Mouse (Mus musculus) left cerebral cortex, adult 2 months (tissue): Measurements from ENCODE around the gene Inpp5d. TPM values are rescaled to one million over a fixed set of nuclear protein-coding genes. Genes with fewer than 3 reads are reported as not detected.

Source experiments
- DNase-seq, 2 experiments: peaks; one replicate each; pipeline ENCODE4 v3.0.0; 2021 to 2022; ENCODE audit warnings: low spot score in 2 of 2, mixed read lengths in 1 of 2; ENCODE audit errors: extremely low spot score in 1 of 2
- H3K27ac ChIP-seq: fragments of 200-600 bp; 2 replicates; pipeline ENCODE4 v1.8.1; 2022
- H3K4me3 ChIP-seq: fragments of 200-600 bp; 2 replicates; pipeline ENCODE4 v1.8.1; 2022
- CTCF ChIP-seq: fragments of 200-600 bp; IDR thresholded peaks from 2 replicates; pipeline ENCODE4 v1.8.1; 2022; ENCODE audit warnings: antibody characterized with exemption, mild to moderate bottlenecking, moderate library complexity
- intact Hi-C: fragments of 180-260 bp; cut with DNase I; formaldehyde crosslinking; loops from one replicate; pipeline ENCODE4 v1.15.1; 2025
- total RNA-seq, 2 experiments: library from RNA; stranded (reverse); gene quantifications; 2 replicates each; pipeline ENCODE4 v1.2.3; 2021

The Inpp5d gene
- total RNA-seq, 2 experiments from 2014 or later: 16.7 to 20.1 TPM

DNA sequence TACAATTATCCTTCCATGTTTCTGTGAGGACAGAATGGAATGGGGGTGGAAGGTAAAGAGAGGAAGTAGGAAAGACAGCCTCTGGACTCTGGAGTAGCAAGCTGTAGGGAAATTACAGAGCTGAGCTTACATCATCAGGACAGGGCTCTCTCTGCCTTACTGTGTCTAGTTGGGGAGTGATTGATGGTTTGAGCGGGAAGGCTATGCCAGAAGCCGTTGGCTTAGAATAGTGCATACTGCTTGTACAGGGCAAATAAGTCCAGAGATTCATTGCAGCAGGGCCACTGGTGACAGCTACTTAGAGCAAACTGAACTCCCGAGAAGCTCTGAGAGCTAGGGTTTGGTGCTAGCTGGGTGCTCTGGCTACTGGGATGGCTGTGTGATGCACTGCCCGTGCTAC is 66.2 kb downstream of the Inpp5d start:
- H3K27ac ChIP-seq: peak overlapping the region; percentile 84
- intact Hi-C loops: no loop called here
- DNase-seq: no peak
- H3K4me3 ChIP-seq: no peak overlapping the region
- no peak for TF ChIP-seq CTCF

DNA sequence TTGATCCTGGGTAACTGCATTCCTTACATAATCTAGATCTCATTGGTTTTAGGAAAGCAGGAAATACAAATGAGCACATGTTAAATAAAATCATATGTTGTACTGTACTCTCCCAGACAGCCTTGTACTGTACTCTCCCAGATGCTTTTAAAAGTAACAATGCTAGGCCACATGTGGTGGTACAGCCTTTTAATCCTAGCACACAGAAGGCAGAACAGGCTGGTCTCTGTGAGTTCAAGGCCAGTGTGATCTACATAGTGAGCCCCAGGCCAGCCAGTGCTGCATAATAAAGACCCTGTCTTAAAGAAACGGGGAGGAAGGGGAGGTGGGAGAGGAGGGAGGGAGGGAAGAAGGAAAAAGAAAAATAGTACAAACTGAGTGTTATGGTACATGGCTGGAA is 66.9 kb downstream of the Inpp5d start:
- H3K27ac ChIP-seq: peak overlapping the region; percentile 84
- no peak overlapping the region for H3K4me3 ChIP-seq
- no peak for DNase-seq
- TF ChIP-seq CTCF: no peak
- intact Hi-C loops: no loop called here

DNA sequence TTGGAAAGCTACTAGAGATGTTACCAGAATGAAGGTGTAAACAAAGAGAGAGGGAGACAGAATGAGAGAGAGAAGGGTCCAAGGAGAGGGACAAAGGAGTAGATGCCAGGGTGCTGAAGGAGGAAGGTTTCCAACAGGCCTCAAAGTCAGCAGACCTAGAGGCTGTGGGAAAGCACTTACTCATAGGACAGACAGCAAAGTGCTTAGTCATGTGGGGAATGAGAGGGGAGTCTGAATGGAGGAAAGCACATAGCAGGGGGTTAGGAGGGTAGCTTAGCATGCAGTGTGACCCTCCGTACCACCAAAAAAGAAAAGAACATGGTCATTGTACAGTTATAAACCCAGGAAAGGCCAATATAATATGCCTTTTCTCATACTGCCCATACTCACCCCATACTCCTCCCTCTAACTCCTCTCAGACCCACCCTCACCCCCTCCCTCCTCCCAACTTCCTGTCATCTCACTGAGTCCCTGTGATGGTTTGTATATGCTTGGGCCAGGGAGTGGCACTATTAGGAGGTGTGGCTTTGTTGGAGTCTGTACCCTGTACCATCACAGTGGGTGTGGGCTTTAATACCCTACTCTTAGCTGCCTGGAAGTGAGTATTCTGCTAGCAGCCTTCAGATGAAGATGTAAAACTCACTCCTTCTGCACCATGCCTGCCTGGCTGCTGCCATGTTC is 69.7 kb downstream of the Inpp5d start:
- intact Hi-C loops: no loop called here
- no peak overlapping the region for H3K4me3 ChIP-seq
- TF ChIP-seq CTCF: no peak
- H3K27ac ChIP-seq: no peak overlapping the region
- no peak for DNase-seq

DNA sequence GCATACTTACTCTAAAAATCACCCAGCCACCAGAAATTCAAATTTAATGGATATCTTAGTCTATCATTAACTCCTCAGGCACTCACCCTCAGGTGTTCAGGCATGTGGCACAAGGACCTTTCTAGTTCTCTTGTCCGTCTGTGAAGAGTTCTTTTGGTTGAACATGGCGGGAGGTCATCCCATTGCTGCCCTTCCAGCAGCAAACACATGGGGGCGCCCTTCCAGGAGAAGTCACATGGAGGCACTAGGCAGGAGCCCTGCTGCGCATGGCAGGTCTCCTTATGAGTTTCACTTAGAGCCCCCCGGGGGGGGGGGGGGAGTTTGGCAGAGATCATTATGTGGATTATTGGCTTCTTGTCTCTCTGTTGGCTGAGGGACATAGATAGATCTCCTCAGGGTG is 76.2 kb downstream of the Inpp5d start:
- no peak for DNase-seq
- no peak overlapping the region for H3K4me3 ChIP-seq
- TF ChIP-seq CTCF: peak; percentile 41
- H3K27ac ChIP-seq: no peak overlapping the region
- intact Hi-C loops: no loop called here

DNA sequence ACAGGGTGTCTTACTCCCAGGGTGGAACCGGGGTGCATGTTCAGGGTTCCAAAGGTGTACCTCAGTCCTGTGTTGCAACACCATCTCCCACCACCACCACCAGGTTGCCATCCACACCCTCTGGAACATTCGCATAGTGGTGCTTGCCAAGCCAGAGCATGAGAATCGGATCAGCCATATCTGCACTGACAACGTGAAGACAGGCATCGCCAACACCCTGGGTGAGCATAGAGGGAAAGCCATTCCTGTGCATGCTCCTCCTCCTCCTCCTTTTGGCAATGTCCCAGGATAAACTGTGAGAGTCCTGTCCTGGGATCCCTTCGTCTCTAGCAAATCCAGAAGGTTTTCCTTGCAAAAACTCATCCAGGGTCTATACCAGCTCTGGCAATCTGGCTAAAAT is 77.9 kb downstream of the Inpp5d start:
- no peak for DNase-seq
- no peak for TF ChIP-seq CTCF
- H3K4me3 ChIP-seq: no peak overlapping the region
- H3K27ac ChIP-seq: no peak overlapping the region
- intact Hi-C loops: no loop called here

GRCm38 (mm10) chr1:87699890-87700448 is 79.9 kb downstream of the Inpp5d start:
- H3K4me3 ChIP-seq: no peak overlapping the region
- intact Hi-C loops: no loop called here
- no peak for DNase-seq
- no peak for TF ChIP-seq CTCF
- H3K27ac ChIP-seq: peak overlapping the region; percentile 58

- no peak overlapping the region for H3K4me3 ChIP-seq
- intact Hi-C loops: no loop called here
- DNase-seq: no peak
- peak overlapping the region; percentile 36; the same call in 1 of the 2 replicates for H3K27ac ChIP-seq
- TF ChIP-seq CTCF: no peak
Observed at GRCm38 (mm10) chr1:87704230-87704629, 84.1 kb downstream of the Inpp5d start.

GRCm38 (mm10) chr1:87706361-87706760 is 86.2 kb downstream of the Inpp5d start:
- intact Hi-C loops: no loop called here
- peak overlapping the region; percentile 24; the same call in 1 of the 2 replicates for H3K27ac ChIP-seq
- no peak overlapping the region for H3K4me3 ChIP-seq
- DNase-seq: no peak
- TF ChIP-seq CTCF: no peak

DNA sequence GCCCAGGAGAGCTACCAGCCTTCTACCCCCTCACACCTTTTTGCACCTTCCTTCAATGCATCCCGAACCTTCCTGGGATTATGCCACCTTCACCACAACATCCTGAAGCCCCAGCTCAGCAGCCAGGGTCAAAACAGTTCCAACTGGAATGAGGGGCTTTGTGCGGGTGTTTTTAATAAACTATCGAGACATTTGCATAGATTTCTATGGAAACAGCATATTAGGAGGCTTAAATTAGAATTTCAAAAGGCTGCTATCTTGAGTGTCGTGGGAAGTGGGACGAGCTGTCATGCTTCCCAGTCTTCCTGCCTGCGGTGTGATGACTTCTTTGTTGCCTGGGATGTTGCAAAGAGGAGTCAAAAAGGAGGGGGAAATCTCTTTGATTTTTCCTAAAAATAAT is 88.9 kb downstream of the Inpp5d start:
- peak overlapping the region; percentile 91 for H3K27ac ChIP-seq
- H3K4me3 ChIP-seq: no peak overlapping the region
- TF ChIP-seq CTCF: no peak
- peak in 1 of 2 experiments; percentile 62 for DNase-seq
- intact Hi-C loops: loop anchor here (2.0 kb wide), 2 partner anchors 24 to 28 kb away; no protein-coding TSS in a partner anchor

DNA sequence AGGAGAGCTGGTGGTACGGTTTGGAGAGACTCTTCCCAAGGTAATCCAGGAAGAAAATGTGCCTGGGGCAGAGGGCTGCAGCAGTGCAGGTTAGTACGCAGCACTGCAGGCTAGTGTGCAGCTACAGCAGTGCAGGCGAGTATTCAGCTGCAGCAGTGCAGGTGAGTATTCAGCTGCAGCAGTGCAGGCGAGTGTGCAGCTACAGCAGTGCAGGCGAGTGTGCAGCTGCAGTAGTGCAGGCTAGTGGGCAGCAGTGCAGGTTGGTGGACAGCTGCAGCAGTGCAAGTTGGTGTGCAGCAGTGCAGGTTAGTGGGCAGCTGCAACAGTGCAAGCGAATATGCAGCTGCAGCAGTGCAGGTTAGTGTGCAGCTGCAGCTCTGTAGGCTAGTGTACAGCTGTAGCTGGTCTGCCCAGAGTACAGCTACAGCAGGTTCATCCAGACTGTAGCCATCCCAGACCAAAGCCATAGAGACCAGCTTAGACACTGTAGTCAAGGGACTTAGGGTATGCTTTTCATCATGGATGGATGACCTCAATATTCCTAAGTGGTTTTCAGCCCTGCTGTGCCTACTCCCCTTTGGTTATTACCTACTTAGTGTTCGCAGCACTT is 89.7 kb downstream of the Inpp5d start:
- intact Hi-C loops: loop anchor here (2.0 kb wide), 2 partner anchors 23 to 29 kb away; no protein-coding TSS in a partner anchor
- DNase-seq: no peak
- Histone ChIP-seq H3K4me3 (no peak overlapping the region), H3K27ac (peak overlapping the region; percentile 91)
- no peak for TF ChIP-seq CTCF

DNA sequence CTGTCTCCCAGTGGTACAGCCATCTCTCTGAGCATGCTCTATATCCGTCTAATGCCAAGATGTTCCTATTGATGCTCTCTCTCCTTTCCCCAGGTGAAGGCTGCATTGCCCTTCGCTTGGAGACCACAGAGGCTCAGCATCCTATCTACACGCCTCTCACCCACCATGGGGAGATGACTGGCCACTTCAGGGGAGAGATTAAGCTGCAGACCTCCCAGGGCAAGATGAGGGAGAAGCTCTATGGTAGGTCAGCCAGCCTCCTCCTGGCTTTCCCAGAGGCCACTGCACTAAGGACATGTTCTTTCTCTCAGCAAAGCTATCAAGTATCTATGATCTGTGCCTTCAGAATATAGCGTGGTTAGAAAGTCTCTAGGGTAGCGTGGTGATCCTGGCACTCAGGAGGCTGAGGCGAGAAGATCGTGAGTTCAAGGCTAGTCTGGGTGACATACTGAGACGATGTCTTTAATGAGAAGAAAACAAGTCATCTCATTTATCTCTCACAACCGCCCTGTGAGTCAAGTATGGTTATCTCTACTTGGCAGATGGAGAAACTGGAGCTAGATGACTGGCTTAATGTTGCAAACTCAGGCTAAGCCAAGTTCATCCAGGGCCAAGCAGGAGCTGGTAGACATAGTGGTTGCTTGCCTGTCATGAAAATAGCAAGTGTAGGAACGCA is 92.0 kb downstream of the Inpp5d start:
- DNase-seq: no peak
- intact Hi-C loops: no loop called here
- H3K4me3 ChIP-seq: no peak overlapping the region
- H3K27ac ChIP-seq: peak overlapping the region; percentile 18; the same call in 1 of the 2 replicates
- TF ChIP-seq CTCF: no peak

- Histone ChIP-seq H3K4me3 (no peak overlapping the region), H3K27ac (no peak overlapping the region)
- no peak for TF ChIP-seq CTCF
- intact Hi-C loops: no loop called here
- no peak for DNase-seq
Observed at GRCm38 (mm10) chr1:87712614-87712971, 92.5 kb downstream of the Inpp5d start.
